Mouse (Mus musculus): ENCODE measurements around the gene Zfp597. TPM values are rescaled to one million over a fixed set of nuclear protein-coding genes. Genes with fewer than 3 reads are reported as not detected.

Zfp597 gene
- polyA plus RNA-seq, 1 experiment from 2014 or later: 9.0 TPM

DNA sequence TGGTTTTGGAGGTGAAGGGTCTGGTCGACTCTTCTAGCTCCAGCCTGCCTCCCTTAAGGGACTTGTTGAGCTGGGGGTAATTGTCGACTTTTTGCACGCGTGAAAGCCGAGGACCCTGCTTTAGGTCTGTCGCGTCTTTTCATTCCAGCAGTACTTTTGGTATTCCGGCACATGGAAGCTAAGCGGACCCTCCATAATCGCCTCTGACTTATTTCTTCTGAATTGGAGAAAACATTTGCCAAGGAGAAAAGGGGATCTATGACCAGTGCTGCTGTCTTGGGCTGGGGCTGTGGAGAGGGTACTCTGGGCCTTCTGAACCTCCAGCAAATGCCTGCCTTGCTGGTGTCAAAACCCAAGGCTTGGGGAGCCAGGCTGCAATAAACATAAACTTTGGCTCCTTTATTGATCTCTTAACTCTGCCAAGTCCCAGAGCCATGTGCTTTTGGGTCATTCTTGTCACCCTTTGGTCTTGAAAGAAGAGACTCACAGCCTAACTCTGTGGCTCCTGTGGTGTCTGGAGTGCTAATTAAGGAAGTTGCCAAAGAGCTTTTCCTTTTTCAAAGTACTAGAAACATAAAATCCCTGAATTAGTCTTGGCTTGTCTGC is 807 bp upstream of the Zfp597 start:
- Histone ChIP-seq H3K4me3 (ENCODE audit: low read depth, low read length) (peak overlapping the region; percentile 86), H3K9ac (ENCODE audit: low read length) (peak overlapping the region; percentile 89), H3K27me3 (ENCODE audit: control insufficient read depth, insufficient read depth, low read length) (no peaks in the 10 kb centered on the region), H3K4me2 (ENCODE audit: low read depth, low read length, severe bottlenecking) (peak overlapping the region; percentile 70), H3K36me3 (ENCODE audit: control insufficient read depth, insufficient read depth, low read length) (no peaks in the 10 kb centered on the region), H3K9me3 (ENCODE audit: control insufficient read depth, low read length) (no peaks in the 10 kb centered on the region), H3K4me1 (replicated peaks; ENCODE audit: control insufficient read depth, insufficient read depth, low read length) (peaks cover 4% of the 10 kb centered on the region; the same call in 1 of the 2 replicates), H3K27ac (ENCODE audit: low read depth, low read length) (peak overlapping the region; percentile 83; the same call in 1 of the 2 replicates)
- peak; percentile 6 for ATAC-seq (replicated peaks; ENCODE audit: low FRiP score)
- no peak for DNase-seq (ENCODE audit: low spot score)
- WGBS: 8% methylated on average over 10 of the region's 10 CpGs

DNA sequence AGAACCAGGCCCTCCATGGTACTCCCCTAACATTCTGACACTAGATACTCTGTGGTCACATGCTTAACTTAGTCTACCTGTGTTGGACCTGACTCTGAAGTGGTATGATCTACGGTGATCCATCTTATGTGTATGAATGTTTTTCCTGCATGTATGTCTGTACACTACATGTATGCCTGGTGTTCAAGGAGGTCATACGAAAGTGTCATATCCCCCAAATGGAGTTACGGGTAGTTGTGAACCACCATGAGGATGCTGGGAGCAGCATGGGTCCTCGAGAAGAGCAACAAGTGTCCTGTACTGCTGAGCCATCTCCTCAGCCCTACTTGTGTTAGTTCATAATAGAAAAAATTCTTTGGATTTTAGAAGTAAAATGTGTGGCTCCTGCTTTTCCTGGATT is 8.0 kb downstream of the Zfp597 start:
- no peaks in the 10 kb centered on the region for H3K9me3 ChIP-seq (ENCODE audit: control insufficient read depth, low read length)
- WGBS: 91% methylated on average over 4 of the region's 4 CpGs
- H3K4me3 ChIP-seq (ENCODE audit: low read depth, low read length): no peak overlapping the region
- no peaks in the 10 kb centered on the region; the same call in 1 of the 2 replicates for H3K4me1 ChIP-seq (replicated peaks; ENCODE audit: control insufficient read depth, insufficient read depth, low read length)
- no peak for ATAC-seq (replicated peaks; ENCODE audit: low FRiP score)
- H3K4me2 ChIP-seq (ENCODE audit: low read depth, low read length, severe bottlenecking): no peak overlapping the region
- H3K36me3 ChIP-seq (ENCODE audit: control insufficient read depth, insufficient read depth, low read length): no peaks in the 10 kb centered on the region
- no peaks in the 10 kb centered on the region for H3K27me3 ChIP-seq (ENCODE audit: control insufficient read depth, insufficient read depth, low read length)
- H3K27ac ChIP-seq (ENCODE audit: low read depth, low read length): no peak overlapping the region
- no peak for DNase-seq (ENCODE audit: low spot score)
- H3K9ac ChIP-seq (ENCODE audit: low read length): no peak overlapping the region

DNA sequence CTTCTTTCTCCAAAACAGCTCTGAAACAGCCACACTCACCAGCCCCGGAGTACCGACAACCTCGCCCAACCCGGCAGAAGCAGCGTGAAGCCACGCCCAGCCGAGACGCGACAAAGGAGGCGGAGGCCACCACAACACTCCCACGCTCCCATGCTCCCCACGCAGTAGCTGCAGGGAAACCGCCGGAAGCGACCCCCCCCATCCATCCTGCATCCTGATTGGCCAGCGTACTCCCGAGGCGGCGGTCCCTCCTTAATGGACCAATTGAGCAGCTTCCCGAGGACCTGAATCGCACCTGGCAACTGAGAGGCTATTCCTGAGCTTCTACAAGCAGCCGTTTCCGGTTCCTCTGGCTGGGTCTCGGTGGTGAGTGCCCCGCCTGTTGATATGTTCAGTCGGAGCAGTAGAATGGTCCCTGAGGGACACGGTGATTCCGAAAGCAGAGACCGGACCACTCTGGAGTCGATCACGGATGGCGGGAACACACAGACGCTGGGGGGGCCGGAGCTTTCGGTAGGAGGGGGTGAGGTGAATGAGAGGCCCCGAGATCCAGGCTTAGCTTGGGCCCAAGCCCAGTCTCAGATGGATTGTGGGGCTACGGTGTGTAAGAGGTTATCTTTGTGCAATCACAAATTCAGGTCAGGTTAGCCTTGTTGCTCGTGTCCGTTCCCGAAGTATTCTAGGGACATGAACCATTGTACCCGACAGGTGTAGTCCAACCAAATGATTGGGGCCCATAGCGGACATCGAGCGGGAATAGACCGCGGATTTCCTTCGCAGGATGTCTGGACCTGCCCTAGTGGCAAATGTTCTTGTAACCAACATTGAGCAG is 11.9 kb downstream of the Zfp597 start, which contains the start of gene Naa60:
Gene Naa60 (plus strand): TSS at position 160 of the 832 bp plus-strand sequence.
- Histone ChIP-seq H3K9me3 (ENCODE audit: control insufficient read depth, low read length) (no peaks in the 10 kb centered on the region), H3K4me3 (ENCODE audit: low read depth, low read length) (peak within 1 kb of the TSS; percentile 44), H3K4me1 (replicated peaks; ENCODE audit: control insufficient read depth, insufficient read depth, low read length) (no peaks in the 10 kb centered on the region; the same call in 1 of the 2 replicates), H3K36me3 (ENCODE audit: control insufficient read depth, insufficient read depth, low read length) (no peaks in the 10 kb centered on the region; the same call in 1 of the 2 replicates), H3K27ac (ENCODE audit: low read depth, low read length) (no peak within 1 kb of the TSS), H3K9ac (ENCODE audit: low read length) (peak within 1 kb of the TSS; percentile 66), H3K4me2 (ENCODE audit: low read depth, low read length, severe bottlenecking) (peak within 1 kb of the TSS; percentile 81), H3K27me3 (ENCODE audit: control insufficient read depth, insufficient read depth, low read length) (no peaks in the 10 kb centered on the region)
- DNase-seq (ENCODE audit: low spot score): peak; percentile 97
- ATAC-seq (replicated peaks; ENCODE audit: low FRiP score): peak; percentile 98
- WGBS: 4% methylated on average over 47 of the region's 47 CpGs

DNA sequence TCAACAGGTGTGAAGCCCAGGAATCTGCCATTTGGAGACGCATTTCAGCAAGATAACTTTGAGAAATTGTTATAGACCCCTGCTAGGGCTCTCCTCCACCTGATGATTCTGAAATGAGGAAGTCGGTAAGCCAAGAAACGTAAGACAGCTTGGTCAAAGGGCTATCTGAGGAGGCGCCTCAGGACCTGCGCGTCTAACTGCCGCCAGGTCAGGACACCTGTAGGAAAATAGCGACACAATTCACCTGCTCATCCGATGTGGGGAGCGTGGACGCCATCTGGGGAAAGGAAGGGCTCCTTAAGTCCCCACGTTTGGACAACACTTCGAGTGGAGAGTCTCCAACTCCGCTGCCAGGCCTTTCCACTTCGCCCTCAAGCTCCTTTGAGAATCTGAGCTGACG is 12.5 kb downstream of the Zfp597 start:
- H3K4me1 ChIP-seq (replicated peaks; ENCODE audit: control insufficient read depth, insufficient read depth, low read length): no peaks in the 10 kb centered on the region; the same call in 1 of the 2 replicates
- DNase-seq (ENCODE audit: low spot score) (no peak), ATAC-seq (replicated peaks; ENCODE audit: low FRiP score) (no peak)
- peak overlapping the region; percentile 44 for H3K4me3 ChIP-seq (ENCODE audit: low read depth, low read length)
- 1% methylated on average over 16 of the region's 16 CpGs for WGBS
- no peaks in the 10 kb centered on the region for H3K27me3 ChIP-seq (ENCODE audit: control insufficient read depth, insufficient read depth, low read length)
- peak overlapping the region; percentile 66; the same call in 1 of the 2 replicates for H3K9ac ChIP-seq (ENCODE audit: low read length)
- peak overlapping the region; percentile 81 for H3K4me2 ChIP-seq (ENCODE audit: low read depth, low read length, severe bottlenecking)
- H3K36me3 ChIP-seq (ENCODE audit: control insufficient read depth, insufficient read depth, low read length): no peaks in the 10 kb centered on the region; the same call in 1 of the 2 replicates
- H3K27ac ChIP-seq (ENCODE audit: low read depth, low read length): no peak overlapping the region
- no peaks in the 10 kb centered on the region for H3K9me3 ChIP-seq (ENCODE audit: control insufficient read depth, low read length)

DNA sequence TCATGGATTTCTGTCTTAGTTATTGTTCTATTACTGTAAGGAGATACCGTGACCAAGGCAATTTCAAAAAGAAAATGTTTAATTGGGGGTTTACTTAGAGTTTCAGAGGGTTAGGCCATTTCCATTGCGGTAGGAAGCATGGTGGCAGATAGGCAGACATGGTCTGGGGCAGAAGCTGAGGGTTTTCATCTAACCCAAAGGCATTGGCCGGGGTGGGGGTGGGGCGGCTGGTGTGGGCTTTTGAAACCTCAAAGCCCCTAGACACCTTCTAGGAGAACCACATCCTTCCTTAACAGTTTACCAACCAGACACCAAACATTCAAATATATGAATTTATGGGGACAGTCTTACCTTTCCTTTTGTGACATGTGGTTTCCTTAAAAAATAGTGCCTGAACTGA is 25.1 kb downstream of the Zfp597 start:
- ATAC-seq (replicated peaks; ENCODE audit: low FRiP score) (no peak), DNase-seq (ENCODE audit: low spot score) (no peak)
- Histone ChIP-seq H3K9ac (ENCODE audit: low read length) (no peak overlapping the region), H3K27ac (ENCODE audit: low read depth, low read length) (no peak overlapping the region), H3K4me1 (replicated peaks; ENCODE audit: control insufficient read depth, insufficient read depth, low read length) (no peaks in the 10 kb centered on the region), H3K36me3 (ENCODE audit: control insufficient read depth, insufficient read depth, low read length) (peaks cover 3% of the 10 kb centered on the region; the same call in 1 of the 2 replicates), H3K4me2 (ENCODE audit: low read depth, low read length, severe bottlenecking) (no peak overlapping the region), H3K27me3 (ENCODE audit: control insufficient read depth, insufficient read depth, low read length) (no peaks in the 10 kb centered on the region), H3K4me3 (ENCODE audit: low read depth, low read length) (no peak overlapping the region), H3K9me3 (ENCODE audit: control insufficient read depth, low read length) (no peaks in the 10 kb centered on the region)
- WGBS: 88% methylated on average over 4 of the region's 4 CpGs

DNA sequence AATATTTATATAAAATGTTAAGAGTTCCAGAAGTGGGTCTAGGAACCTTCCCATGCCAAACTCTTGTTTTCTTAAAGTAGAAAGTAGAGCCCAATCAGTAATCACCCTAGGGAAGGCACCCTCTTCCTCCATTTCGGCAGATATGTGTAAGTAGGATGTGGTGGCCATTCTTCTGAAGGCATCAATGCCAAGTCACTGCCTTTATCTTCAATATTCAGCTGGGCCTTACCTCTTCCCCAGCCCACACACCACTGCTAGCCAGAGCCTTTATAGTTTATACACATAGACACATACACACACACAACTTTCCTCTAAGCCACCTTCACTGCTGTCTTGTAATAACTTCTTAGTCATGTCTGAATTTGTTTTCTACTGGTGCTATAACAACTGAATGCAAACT is 28.6 kb downstream of the Zfp597 start:
- H3K27me3 ChIP-seq (ENCODE audit: control insufficient read depth, insufficient read depth, low read length): no peaks in the 10 kb centered on the region
- no peaks in the 10 kb centered on the region for H3K4me1 ChIP-seq (replicated peaks; ENCODE audit: control insufficient read depth, insufficient read depth, low read length)
- no peak for DNase-seq (ENCODE audit: low spot score)
- WGBS: 83% methylated on average over 1 of the region's 1 CpGs
- H3K27ac ChIP-seq (ENCODE audit: low read depth, low read length): no peak overlapping the region
- no peak overlapping the region for H3K4me2 ChIP-seq (ENCODE audit: low read depth, low read length, severe bottlenecking)
- no peak overlapping the region for H3K9ac ChIP-seq (ENCODE audit: low read length)
- no peaks in the 10 kb centered on the region for H3K9me3 ChIP-seq (ENCODE audit: control insufficient read depth, low read length)
- H3K36me3 ChIP-seq (ENCODE audit: control insufficient read depth, insufficient read depth, low read length): peaks cover under 1% of the 10 kb centered on the region; the same call in 1 of the 2 replicates
- no peak overlapping the region for H3K4me3 ChIP-seq (ENCODE audit: low read depth, low read length)
- ATAC-seq (replicated peaks; ENCODE audit: low FRiP score): no peak

DNA sequence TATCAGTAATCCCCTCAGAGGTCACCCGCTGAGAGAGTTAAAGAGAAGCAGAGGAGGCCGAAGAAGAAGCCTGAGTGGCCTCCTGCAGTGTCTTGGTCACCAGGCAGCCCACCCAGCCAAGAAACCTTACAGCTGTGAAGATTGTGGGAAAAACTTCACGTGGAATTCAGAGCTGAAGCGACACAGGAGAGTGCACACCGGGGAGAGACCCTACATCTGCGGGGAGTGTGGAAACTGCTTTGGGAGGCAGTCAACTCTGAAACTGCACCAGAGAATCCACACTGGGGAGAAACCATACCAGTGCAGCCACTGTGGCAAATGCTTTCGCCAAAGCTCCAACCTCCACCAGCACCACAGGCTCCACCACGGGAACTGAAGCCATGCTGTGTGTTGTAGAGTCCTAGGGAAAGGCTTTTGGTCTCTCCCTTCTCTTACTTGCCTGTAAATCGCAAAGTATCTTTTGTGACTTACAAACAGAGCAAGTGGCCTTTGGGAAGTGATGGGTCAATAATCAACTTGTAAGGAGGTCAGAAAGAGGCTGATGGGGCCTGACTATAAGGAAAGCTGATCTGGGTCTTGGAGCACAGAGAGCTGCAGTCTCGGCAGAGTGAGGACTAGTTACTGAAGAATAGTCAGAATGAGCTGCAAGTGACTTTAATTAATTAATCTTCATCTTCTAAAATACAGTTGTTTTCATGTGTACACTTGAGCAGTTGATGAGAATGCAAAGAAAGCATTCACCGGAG is 29.8 kb downstream of the Zfp597 start:
- Histone ChIP-seq H3K4me3 (ENCODE audit: low read depth, low read length) (no peak overlapping the region), H3K27ac (ENCODE audit: low read depth, low read length) (no peak overlapping the region), H3K27me3 (ENCODE audit: control insufficient read depth, insufficient read depth, low read length) (no peaks in the 10 kb centered on the region), H3K4me2 (ENCODE audit: low read depth, low read length, severe bottlenecking) (no peak overlapping the region), H3K9me3 (ENCODE audit: control insufficient read depth, low read length) (no peaks in the 10 kb centered on the region), H3K9ac (ENCODE audit: low read length) (no peak overlapping the region), H3K4me1 (replicated peaks; ENCODE audit: control insufficient read depth, insufficient read depth, low read length) (no peaks in the 10 kb centered on the region), H3K36me3 (ENCODE audit: control insufficient read depth, insufficient read depth, low read length) (no peaks in the 10 kb centered on the region)
- 53% methylated on average over 11 of the region's 11 CpGs for WGBS
- no peak for ATAC-seq (replicated peaks; ENCODE audit: low FRiP score)
- DNase-seq (ENCODE audit: low spot score): no peak

DNA sequence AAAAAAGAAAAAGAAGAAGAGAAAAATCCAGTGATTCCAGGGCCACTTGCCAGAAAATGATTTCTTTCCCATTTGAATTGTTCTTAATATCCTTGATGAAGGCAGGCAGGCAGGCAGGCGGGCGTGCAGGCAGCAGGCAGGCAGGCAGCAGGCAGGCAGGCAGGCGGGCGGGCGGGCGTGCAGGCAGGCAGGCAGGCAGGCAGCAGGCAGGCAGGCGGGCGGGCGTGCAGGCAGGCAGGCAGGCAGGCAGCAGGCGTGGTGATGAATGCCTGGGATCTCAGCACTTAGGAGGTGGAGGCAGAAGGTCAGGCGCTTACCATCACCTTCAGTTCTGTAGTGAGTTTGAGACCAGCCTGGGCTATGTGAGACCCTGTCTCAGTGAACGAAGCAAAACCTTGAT is 31.8 kb downstream of the Zfp597 start:
- peak; percentile 62 for DNase-seq (ENCODE audit: low spot score)
- ATAC-seq (replicated peaks; ENCODE audit: low FRiP score): no peak; the same call in 1 of the 2 replicates
- no peaks in the 10 kb centered on the region for H3K36me3 ChIP-seq (ENCODE audit: control insufficient read depth, insufficient read depth, low read length)
- no peak overlapping the region for H3K27ac ChIP-seq (ENCODE audit: low read depth, low read length)
- H3K9ac ChIP-seq (ENCODE audit: low read length): no peak overlapping the region
- no peak overlapping the region for H3K4me2 ChIP-seq (ENCODE audit: low read depth, low read length, severe bottlenecking)
- H3K9me3 ChIP-seq (ENCODE audit: control insufficient read depth, low read length): no peaks in the 10 kb centered on the region
- WGBS: 37% methylated on average over 12 of the region's 12 CpGs
- H3K4me1 ChIP-seq (replicated peaks; ENCODE audit: control insufficient read depth, insufficient read depth, low read length): 0 out of 2 replicates have a peak, but pooled peaks cover under 1% of the 10 kb centered on the region
- H3K27me3 ChIP-seq (ENCODE audit: control insufficient read depth, insufficient read depth, low read length): peaks cover 2% of the 10 kb centered on the region; the same call in 1 of the 2 replicates
- no peak overlapping the region for H3K4me3 ChIP-seq (ENCODE audit: low read depth, low read length)

Measured in forebrain, embryonic 11.5 days (tissue).